Mouse (Mus musculus): ENCODE results near the gene Alg2.
A peak's percentile ranks its signal among the peaks of the same experiment; 100 is the strongest.

The Alg2 gene

GRCm38 (mm10) chr4:47473968-47474729 lies at the start of gene Alg2, which contains the start of gene Sec61b:
Gene Alg2 (minus strand): TSS chr4:47474333.
Gene Sec61b (plus strand): TSS chr4:47474658.
- DNase-seq (ENCODE audit: low spot score in 2 of 2) = peak; percentile 90 to 92

GRCm38 (mm10) chr4:47521884-47522605 lies 47.9 kb upstream of the Alg2 start:
- DNase-seq (ENCODE audit: low spot score in 2 of 2) = no peak

GRCm38 (mm10) chr4:47520076-47520475 lies 45.9 kb upstream of the Alg2 start:
- no peak for DNase-seq (ENCODE audit: low spot score in 2 of 2)

- no peak for DNase-seq (ENCODE audit: low spot score in 2 of 2)
Observed at GRCm38 (mm10) chr4:47518551-47519181, 44.5 kb upstream of the Alg2 start.

- no peak for DNase-seq (ENCODE audit: low spot score in 2 of 2)
Observed at GRCm38 (mm10) chr4:47504841-47505517, 30.8 kb upstream of the Alg2 start.

GRCm38 (mm10) chr4:47503045-47503444 lies 28.9 kb upstream of the Alg2 start:
- no peak for DNase-seq (ENCODE audit: low spot score in 2 of 2)

GRCm38 (mm10) chr4:47502546-47502971 lies 28.4 kb upstream of the Alg2 start:
- peak in 1 of 2 experiments; percentile 12 for DNase-seq (ENCODE audit: low spot score in 2 of 2)

GRCm38 (mm10) chr4:47499121-47499545 lies 25.0 kb upstream of the Alg2 start:
- no peak for DNase-seq (ENCODE audit: low spot score in 2 of 2)

GRCm38 (mm10) chr4:47497811-47498385 lies 23.8 kb upstream of the Alg2 start:
- no peak for DNase-seq (ENCODE audit: low spot score in 2 of 2)

GRCm38 (mm10) chr4:47494686-47495085 lies 20.6 kb upstream of the Alg2 start:
- DNase-seq (ENCODE audit: low spot score in 2 of 2) = no peak

- DNase-seq (ENCODE audit: low spot score in 2 of 2) = no peak
Observed at GRCm38 (mm10) chr4:47494137-47494536, 20.0 kb upstream of the Alg2 start.

GRCm38 (mm10) chr4:47493456-47493855 lies 19.3 kb upstream of the Alg2 start:
- DNase-seq (ENCODE audit: low spot score in 2 of 2) = no peak

- DNase-seq (ENCODE audit: low spot score in 2 of 2) = no peak
Observed at GRCm38 (mm10) chr4:47492311-47493086, 18.4 kb upstream of the Alg2 start.

GRCm38 (mm10) chr4:47491243-47491642 lies 17.1 kb upstream of the Alg2 start:
- DNase-seq (ENCODE audit: low spot score in 2 of 2) = no peak

GRCm38 (mm10) chr4:47480576-47480975 lies 6.4 kb upstream of the Alg2 start:
- DNase-seq (ENCODE audit: low spot score in 2 of 2) = no peak

- no peak for DNase-seq (ENCODE audit: low spot score in 2 of 2)
Observed at GRCm38 (mm10) chr4:47480095-47480494, 6.0 kb upstream of the Alg2 start.

GRCm38 (mm10) chr4:47477539-47477938 lies 3.4 kb upstream of the Alg2 start:
- DNase-seq (ENCODE audit: low spot score in 2 of 2) = no peak

- no peak for DNase-seq (ENCODE audit: low spot score in 2 of 2)
Observed at GRCm38 (mm10) chr4:47474730-47475643, 854 bp upstream of the Alg2 start.

- no peak for DNase-seq (ENCODE audit: low spot score in 2 of 2)
Observed at GRCm38 (mm10) chr4:47473586-47473967, 556 bp downstream of the Alg2 start.

GRCm38 (mm10) chr4:47467196-47467595 lies 6.9 kb downstream of the Alg2 start:
- no peak for DNase-seq (ENCODE audit: low spot score in 2 of 2)
